Mouse (Mus musculus) lung, postnatal 10 days (tissue): Measurements from ENCODE around the gene Anks1b.
"Not testable (repeated sequence)": the region's sequence is repeated elsewhere in the genome, so short reads cannot be mapped to it uniquely, and the experiment has no call there.

Experiments used
- DNase-seq: peaks from one replicate; pipeline ENCODE4 v3.0.0; 2021

Gene Anks1b

DNA sequence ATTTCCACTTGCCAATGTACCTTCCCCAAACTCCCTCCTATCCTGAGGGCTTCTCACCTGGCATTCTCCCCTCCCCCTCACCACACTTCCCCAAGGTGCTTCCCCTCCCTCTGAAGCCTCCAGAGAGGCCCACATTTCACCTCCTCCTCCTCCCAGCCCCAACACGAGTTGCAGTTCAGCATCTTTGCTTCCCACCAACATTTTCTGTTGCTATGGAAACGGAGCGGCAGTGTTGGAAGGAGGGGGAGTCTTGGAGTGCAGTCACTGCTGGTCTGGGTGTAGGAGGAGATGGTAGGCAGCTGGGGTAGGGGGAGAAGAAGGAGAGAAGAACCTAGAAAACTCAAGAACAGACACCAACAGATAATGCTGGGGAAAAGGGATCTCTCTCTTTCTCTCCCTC is 722.8 kb downstream of the Anks1b start:
- no peak for DNase-seq

DNA sequence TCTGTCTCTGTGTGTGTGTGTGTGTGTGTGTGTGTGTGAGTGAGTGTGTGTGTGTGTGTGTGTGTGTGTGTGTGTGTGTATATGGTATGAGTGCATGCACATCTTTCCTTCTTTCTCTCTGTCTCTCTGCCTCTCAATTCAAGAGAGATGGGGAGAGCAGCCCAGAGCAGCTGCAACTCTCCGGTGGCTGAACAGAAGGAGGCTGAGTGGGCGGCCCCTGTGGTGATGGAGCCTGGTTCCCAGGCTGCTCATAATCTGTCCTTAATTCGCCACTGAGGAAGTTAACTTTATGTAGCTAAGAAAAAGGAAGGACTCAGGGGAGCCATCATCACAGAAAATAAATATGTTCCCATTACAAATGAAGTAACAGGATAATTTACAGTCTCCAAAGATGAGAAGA is 723.3 kb downstream of the Anks1b start:
- DNase-seq: no peak

DNA sequence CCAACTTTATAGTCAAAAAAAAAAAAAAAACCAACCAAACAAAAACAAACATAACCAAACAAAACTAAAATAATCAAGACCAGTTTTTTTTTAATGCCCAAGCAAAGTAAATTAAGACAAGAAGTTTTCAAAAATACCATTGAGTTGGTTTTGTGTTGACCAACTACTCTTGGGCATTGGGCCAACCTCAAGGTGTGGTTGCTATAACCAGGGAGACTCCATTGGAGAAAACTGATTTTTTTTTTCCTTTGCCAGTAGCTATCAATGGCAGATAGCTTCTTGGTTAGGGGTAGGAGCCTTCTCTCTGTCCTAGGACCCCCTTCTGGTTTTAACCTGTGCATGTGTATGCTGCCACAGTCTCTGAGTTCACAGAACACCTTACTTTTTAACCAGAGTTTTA is 725.8 kb downstream of the Anks1b start:
- no peak for DNase-seq

DNA sequence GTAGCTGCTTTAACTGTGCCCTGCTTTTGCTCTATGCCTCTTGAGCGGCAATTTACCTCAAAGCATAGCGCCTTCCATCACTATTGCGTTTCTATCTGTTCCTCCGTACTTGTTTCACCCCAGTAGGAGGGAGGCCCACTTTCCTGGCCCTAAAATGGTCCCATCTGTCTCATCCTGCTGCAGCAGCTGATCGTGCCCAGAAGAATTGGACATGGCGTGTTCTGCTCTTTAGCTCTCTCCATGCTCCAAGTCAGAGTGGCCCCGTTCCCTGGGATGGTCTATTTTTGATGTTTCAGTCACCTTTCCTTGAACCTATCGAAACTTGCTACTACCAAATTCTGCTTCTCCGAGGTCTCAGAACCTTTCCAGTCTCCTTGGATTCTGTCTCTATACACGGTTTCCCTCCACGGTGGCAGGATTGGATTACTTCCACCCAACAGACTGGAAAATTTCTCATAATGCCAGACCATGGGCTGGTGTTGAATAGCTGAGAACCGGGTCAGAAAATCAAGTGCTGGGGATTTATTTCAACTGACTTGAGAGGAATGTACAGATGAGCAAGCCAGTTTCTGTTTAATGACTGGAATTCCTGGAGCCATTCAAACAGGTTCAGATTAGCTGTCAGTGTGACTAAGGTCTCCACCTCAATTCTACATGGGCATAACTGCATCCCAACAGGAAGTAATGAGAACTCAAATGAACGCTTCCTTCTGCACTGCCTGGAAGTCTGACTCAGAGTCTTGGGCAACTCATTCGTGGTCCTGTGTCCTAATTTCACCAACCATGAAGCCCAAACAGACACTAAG is 726.6 kb downstream of the Anks1b start:
- no peak for DNase-seq

DNA sequence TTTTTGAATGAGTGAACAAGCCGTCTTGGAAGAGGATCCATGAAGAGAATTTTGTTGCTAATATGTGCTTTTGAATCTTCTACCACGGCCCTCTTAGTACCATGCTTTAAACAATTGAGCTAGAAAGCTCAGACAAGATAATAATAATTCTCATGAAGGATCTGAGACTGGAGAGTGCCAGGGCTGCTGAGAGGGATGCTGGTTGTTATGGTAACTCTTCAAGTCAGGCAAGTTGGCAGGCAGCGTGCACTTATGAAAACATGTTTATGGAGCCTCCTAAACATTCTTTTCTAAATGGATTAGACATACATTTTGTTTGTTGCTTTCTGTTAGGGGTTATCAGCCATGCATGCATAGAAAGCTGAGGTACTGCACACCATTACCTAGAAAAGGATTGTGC is 734.3 kb downstream of the Anks1b start:
- no peak for DNase-seq

DNA sequence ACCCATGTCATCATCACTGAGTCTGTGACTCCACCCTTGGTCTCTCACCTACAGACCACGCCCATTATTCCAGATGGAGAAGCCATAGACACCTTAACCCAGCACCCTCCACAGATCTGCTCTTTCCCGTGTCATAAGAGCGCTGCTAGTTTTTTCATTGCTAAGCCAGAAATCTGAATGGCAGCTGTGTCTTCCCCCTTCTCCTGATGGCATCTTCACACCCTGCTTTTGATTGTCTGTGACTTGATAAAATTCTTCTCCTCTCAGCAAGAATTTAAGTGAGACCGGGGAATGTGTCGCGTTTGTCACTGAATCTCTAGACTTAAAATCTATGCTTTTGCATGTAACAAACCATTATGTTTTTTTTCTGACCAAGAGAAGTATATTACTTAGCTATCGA is 736.1 kb downstream of the Anks1b start:
- no peak for DNase-seq

DNA sequence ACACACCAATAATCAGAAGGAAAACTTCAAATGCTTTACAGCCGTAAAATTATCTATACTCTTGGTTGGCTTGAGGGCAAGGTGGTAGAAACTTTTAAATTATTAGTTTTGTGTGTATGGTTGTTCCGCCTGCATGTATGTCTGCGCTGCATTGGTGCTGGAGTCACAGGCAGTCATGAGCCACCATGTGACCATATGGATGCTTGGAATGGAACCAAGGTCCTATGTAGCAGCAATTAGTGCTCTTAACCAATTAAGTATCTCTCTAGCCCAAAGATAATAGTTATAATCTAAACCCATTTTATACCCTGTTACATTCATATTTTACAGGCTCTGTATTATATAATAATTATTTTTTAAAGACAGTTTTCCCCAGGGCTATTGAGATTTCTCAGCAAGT is 739.7 kb downstream of the Anks1b start:
- no peak for DNase-seq

DNA sequence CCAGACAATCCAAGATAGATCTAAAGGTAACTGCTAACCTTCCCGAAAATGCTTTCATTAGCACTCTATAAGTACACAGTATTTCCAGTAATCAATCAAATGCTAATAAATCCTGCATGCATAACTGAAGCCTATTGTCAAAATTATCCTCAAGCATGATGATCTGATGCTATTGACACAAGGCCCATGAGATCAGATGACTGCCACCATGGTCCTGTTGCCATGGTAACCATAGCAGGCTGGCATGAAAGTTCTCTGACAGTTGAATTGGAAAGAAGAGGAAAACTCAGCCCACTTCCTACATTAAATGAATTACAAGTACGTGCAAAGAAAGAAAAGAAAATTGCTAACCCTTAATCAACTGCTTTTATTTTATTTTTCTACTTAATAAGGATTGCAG is 741.9 kb downstream of the Anks1b start:
- DNase-seq: no peak

DNA sequence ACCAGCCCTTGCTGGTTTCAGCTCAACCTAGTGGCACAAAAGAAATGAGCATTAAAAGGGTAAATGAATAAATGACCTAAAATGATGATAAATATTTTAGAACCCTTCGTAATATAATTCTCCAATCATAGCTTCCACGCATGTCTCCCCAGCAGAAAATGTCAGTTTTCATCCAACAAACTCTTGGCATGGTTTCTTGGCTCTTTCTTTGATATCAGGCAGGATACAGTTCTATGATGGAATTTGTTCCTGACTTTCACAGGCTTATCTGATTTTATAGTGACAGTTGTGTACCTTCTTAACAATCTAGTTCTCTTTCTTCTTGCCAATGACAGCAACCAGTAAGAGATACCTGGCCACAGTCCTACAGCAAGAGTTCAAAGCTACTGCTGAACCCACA is 743.3 kb downstream of the Anks1b start:
- no peak for DNase-seq

DNA sequence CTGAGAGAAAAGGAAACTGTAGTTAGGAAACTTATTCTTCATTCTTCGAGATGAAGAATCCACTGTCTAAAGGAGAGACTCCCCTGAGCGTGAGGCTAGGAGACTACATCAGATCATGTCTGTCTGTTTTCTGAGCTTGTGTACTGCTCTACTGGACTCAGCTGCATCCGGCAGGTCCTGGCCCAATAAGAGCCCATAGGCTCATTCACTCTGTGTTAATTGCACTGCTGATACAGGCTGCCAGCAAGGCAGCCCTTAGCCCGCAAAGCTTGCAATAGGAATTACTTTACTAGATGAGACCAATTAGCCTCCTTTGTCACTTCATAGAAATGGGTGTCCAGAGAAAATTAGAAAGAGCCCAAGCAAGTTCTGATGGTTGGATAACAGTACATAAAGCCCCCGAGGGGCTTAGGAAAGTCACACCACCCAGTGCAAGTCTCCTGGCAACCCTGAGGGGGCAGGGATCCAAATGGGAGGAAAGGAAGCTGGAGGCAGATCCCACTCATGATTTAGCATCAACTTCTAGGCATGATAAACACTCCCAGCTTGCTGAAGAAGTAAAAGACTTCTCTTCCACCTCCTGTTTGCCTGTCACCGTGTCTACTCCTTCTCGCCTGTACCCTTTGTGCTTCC is 744.5 kb downstream of the Anks1b start:
- no peak for DNase-seq

DNA sequence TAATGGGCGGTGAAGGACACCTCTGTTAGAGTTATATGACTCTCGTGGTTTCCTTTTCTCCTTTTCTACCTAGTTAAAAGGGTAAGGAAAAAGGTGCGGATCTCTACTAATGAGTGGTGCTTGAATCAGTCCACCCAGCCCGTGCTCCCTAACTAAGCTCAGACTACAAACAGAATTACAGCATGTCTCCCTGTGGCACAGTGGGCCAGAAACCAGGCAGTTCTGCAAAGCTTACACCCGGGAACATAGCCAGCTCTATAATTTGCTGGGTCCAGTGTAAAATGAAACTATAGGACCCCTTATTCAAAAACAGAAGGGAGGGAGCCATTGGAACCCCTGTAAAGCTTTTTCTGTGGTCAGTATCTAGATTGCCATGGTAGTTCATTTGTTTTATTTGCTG is 754.2 kb downstream of the Anks1b start:
- DNase-seq: no peak

DNA sequence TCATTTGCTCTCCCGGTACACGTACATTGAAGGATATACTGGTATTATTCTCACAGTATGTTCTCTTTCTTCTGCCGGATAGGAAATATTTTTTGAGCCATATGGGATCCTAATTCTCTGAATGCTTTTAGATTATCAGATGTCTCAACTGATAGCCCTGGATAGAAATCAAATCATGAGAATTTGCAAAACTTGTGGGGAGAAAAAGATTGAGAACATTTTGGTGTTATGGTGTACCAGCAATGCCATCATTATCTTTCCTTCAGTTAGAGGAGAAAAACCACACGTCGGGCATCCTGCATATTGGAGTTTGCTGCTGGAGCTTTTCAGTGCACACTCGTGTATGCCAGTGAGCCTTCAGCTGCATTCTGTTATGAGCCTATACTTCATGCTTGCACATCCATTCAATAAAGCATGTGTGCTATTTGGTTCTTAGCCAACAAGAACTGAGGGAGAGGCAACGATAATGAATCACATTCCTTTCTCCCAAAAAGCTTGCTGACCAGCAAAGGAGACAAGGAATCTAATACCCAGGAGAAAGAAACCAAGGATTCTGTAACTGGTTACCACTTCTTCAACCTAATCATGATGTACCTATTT is 756.9 kb downstream of the Anks1b start:
- no peak for DNase-seq

DNA sequence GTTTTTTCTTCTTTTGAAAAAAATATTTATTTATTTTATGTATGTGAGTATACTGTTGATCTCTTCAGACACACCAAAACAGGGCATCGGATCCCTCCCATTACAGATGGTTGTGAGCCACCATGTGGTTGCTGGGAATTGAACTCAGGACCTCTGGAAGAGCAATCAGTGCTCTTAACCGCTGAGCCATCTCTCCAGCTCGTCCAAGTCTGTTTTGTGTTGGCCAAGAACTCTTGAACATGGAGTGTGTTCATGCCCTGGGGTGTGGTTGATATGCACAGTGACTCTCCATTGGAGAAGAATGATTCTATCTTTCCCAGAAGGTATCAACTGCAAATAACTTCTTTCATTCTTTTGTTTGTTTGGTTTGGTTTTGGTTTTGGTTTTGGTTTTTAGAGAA is 757.5 kb downstream of the Anks1b start:
- not testable (repeated sequence) for DNase-seq

DNA sequence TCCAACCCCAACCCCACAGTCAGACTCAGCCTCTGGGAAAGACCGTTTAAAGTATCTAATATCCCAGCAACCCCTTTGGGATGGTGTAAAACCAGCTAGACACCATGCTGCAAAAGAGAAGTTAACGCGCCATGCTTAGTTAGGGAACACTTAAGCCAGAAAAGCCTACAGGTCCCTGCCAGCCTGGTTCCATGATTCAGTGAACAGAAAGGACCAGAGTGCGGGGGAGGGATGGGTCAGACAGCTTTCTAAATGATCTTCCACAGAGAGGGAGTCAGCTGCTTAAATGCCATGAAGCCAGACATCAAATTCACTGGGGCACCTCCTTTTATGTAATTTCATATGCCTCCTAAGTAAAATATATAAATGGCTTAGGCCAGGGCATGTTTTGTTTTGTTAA is 764.0 kb downstream of the Anks1b start:
- no peak for DNase-seq

DNA sequence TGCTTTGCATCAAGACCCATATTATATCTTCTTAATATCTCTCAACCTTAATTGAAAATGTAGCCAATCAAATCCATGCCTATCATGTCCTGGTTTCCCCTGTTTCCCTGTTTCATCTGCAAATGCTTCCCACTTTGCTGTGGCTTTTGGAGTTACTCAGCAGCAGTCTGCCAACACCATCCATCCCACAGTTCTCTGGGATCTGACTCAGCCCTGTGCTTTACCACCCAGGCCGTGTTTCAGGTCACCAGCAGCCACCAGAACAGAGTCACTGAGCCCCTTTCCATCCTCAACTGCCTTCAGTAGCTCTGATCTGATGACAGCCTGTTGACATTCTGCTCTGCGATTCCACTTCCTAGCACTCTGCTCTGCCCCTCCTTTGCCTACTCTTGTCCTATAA is 776.4 kb downstream of the Anks1b start:
- no peak for DNase-seq

DNA sequence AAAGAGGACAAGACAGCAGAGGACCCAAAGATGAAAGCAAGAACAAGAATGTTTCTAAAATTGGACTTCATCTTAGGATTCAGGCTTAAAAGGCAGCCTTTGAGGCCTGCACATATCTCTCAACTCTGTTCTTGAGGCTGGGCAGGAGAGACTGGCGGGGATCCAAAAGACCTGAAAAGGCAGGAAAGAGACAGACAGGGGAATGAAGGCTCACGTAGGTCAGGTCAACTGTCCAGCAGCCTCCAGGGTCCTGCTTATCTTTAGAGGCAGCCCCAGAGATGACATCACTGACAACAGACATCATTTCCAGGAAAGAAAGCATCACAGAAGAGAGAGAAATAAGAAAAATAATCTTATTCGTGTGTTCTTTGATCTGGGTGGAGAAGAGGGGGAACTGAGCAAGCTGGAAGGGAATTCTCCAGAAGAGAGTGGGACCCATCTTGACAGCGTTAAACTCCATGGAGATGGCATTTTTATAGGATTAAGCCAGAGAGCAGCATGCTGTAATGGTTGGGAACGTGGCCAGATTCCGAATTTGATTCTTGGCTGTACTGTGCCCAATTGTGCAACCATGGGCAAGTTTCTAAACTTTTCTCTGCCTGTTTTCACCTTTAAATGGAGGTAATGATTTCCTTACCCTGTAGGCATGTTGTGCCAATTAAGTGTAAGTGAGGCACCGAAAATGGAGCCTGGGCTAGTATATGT is 784.3 kb downstream of the Anks1b start:
- no peak for DNase-seq

DNA sequence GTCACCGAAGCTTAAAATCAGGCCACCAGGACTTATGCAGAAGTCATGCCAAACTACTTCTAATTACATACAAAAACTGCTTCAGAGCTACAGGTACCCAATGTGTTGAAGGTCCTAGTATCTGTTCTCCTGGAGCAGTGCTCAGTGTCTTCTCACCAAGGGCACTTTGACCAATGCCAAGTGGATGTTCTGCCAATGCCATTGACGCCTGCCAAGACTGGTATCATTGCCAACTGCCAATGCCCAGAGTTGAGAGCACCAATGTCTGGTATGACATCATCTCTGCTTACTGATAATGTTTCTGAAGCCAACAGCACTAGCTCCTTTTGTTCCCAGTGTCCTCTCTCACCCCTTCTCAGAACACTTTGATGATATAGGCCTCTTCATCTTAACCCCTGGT is 793.4 kb downstream of the Anks1b start:
- DNase-seq: no peak

DNA sequence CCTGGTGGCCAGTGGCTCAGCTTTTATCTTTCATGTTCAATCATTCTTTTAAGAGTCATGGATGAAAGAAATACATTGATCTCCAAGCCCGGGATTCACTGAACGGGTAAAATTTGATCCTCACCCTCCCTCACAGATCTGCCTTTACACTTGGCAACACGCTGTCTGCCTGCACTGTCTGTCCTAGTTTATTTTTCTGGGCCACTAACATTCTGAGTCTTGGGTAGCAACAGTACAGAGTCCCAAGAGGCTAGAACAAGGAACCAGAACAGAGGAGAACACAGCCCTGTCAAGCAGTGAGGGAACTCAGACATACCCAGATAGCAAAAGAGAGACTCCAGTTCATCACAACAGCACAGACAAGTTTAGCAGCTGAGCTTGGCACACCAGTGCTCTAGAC is 797.0 kb downstream of the Anks1b start:
- no peak for DNase-seq

DNA sequence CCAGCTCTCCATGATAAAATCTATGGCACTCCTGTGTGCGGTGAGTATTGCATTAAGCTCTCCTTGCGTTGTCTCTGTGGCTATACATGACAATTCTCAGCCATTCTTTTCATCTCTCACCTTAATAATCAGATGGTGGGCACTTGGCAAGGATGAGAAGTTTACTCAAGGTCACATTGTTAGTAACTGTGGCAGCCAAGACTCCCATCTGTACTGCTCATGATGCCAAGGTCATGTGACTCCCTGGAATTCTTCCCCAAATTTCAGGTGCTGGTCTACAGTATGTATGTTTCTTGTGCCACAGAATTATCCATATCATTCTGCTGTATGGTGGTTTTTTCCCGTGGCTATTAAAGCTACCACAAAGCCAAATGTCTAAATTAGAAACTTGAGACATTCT is 798.8 kb downstream of the Anks1b start:
- no peak for DNase-seq

DNA sequence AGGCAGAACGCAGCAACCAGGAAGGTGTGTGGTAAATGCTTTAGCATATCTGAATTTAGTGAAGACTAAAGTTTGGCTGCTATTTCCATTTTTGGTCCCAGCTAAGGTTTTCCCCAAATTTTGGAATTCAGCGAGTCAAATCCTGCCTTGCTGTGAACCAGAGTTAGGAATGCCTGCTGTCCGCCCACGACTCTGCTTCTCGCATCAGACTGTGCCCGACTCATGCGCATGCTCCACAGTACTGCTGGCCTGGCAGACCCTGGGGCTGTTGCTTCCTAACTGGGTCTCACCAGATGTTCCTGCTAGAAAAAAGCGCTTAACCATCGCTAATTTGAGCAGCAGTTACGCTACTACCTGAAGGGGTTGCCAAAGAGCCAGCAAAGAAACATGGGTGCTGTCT is 801.1 kb downstream of the Anks1b start:
- no peak for DNase-seq

DNA sequence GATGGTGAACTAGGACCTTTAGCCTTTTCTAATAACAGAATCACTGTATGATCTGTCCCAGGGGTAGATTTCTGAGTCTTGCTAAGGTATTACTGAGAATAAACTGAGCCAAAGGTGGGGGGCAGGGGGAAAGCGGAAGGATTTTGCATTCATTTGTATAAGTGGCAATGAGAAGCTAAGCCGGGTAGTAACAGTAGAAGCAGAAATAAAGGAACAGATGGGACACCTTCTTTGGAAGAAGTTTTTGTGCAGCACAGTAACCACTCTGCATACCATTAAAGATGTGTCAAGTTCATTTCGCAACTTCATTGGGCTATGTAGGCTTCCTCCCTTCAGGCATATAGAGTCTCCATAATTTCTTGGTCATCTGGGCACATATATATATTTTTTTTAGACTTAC is 804.1 kb downstream of the Anks1b start:
- no peak for DNase-seq

DNA sequence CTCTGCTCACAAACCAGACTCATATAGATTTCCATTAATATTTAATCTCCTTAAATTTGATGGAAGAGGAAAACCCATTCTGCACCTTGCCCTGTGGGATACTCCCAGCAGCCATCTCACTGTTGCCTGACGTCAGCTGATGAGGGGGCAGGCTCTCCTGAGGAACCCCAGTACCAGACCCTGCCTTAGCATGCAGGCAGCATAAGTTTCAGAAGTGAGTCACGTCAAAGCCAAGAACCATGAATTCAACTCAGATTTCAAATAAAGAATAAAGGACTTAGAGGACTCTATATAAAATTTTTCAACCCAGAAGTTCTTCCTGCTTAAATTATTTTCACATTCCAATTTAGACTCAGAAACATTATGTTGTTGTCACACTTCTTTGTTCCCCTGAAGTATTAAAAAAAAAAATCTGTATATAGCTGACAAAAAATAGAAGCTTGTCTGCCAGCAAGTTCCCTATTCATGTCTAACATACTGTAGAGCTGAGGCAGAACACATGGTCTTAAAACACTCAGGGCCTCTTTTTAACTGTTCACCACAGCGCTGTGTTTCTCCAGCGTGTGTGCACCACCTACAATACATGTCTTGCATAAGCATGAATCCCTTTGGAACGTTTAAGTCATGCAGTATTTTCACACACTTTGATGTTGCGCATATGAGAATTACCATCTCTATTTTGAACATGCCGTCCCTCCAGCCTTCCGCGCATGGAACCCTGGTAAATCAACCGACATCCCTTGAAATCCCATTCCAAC is 806.6 kb downstream of the Anks1b start:
- DNase-seq: no peak

DNA sequence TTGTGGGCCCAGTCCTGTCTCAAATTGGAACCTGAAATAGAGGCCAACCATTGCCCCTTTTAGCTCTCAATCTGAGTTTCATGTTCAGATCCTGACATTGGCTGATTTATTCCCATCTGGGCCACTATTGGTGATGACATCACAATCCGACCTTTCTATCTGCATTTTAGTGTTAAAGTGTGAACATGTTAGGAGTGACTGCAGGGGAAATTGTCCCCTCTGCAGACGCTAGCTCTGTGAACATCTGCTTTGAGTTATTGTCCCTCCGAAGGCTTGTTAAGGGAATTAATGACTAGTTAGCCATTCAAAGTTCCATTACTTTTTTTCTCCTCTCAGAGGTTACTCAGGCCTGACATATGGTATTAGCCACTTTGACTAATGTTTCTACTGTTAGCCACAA is 810.5 kb downstream of the Anks1b start:
- no peak for DNase-seq
